Comparison of ENCODE assay signal across 21 mouse cellular contexts in the genomic region with DNA sequence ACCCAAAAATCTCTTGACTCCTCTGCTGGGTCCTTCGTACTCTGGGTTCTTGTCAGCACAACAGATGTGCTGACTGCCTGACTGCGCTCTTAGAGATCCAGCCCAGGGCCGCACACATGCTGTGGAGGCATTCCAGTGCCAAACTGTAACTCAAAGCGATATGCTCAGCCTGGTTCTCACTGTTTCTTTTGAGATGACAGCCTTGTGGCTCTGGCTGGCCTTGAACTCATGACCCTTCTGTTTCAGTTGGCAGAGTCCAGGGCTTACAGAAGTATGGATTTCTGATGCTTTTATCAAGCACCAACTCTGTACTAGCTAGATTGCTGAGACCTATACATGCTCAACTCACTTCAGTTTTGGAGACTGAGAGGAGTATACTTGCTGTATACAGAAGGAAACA. TPM values are rescaled to one million over a fixed set of nuclear protein-coding genes. Genes with fewer than 3 reads are reported as not detected.
"Had no signal": no experiment of that assay in that cellular context is flagged by ENCODE, and none has a peak within 500 bp of the region (broad histone marks: within the 10 kb centered on the region; RNA-seq: fewer than 3 reads in every experiment).

No protein-coding gene starts in this region.

- DNase-seq: gastrocnemius, adult 2 months; gastrocnemius, postnatal 10 days; gastrocnemius, postnatal 25 days; heart, adult 18-20 months; heart, postnatal 10 days; heart, postnatal 4 days; kidney, adult 18-20 months; kidney, adult 8-10 months; kidney, postnatal 10 days; kidney, postnatal 4 days; liver had no signal

RNA-seq across cellular contexts. Expression of a gene that starts 4.4 kb away (rescaled TPM):
- total RNA-seq: gastrocnemius, adult 2 months; gastrocnemius, postnatal 10 days; gastrocnemius, postnatal 25 days; gastrocnemius, postnatal 4 days; granulocyte monocyte progenitor cell, adult 5-6 weeks; heart, adult 18-20 months; heart, adult 8-10 months; heart, postnatal 10 days; heart, postnatal 25 days; heart, postnatal 4 days; layer of hippocampus, adult 2 months; layer of hippocampus, postnatal 10 days; layer of hippocampus, postnatal 25 days; left cerebral cortex, adult 2 months; left cerebral cortex, postnatal 14 days; left cerebral cortex, postnatal 36 days had no signal

RNA-seq across cellular contexts. Expression of a gene that starts 13.8 kb away (rescaled TPM):
- total RNA-seq: gastrocnemius, adult 2 months; gastrocnemius, postnatal 10 days; gastrocnemius, postnatal 25 days; gastrocnemius, postnatal 4 days; granulocyte monocyte progenitor cell, adult 5-6 weeks; heart, adult 18-20 months; heart, adult 8-10 months; heart, postnatal 10 days; heart, postnatal 25 days; heart, postnatal 4 days; layer of hippocampus, adult 2 months; layer of hippocampus, postnatal 10 days; layer of hippocampus, postnatal 25 days; left cerebral cortex, adult 2 months; left cerebral cortex, postnatal 14 days; left cerebral cortex, postnatal 36 days had no signal
